Mouse (Mus musculus): ENCODE data around the gene Clec2i. TPM values are rescaled to one million over a fixed set of nuclear protein-coding genes. Genes with fewer than 3 reads are reported as not detected.

Gene Clec2i
- total and polyA plus RNA-seq, 2 experiments from 2014 or later, result 0.06 TPM; not detected in 1

GRCm38 (mm10) chr6:128845998-128846542 is 41.3 kb upstream of the Clec2i start:
- no peak for TF ChIP-seq CTCF (IDR thresholded peaks at IDR 0.05; ENCODE audit: low read depth)
- Histone ChIP-seq H3K9me3 (ENCODE audit: low read length) (no peaks in the 10 kb centered on the region), H3K27ac (no peak overlapping the region), H3K36me3 (ENCODE audit: insufficient read depth, low read length) (no peaks in the 10 kb centered on the region), H3K9ac (replicated peaks; ENCODE audit: low read length) (no peak overlapping the region), H3K4me2 (ENCODE audit: low read depth, low read length) (no peak overlapping the region), H3K27me3 (ENCODE audit: insufficient read depth, low read length) (no peaks in the 10 kb centered on the region), H3K4me3 (ENCODE audit: low read length) (no peak overlapping the region), H3K4me1 (ENCODE audit: insufficient read depth, low read length) (0 out of 2 replicates have a peak, but pooled peaks cover 3% of the 10 kb centered on the region)
- ATAC-seq (no peak), DNase-seq (ENCODE audit: low spot score) (no peak)
- 69% methylated on average over 6 of the region's 9 CpGs for WGBS

DNA sequence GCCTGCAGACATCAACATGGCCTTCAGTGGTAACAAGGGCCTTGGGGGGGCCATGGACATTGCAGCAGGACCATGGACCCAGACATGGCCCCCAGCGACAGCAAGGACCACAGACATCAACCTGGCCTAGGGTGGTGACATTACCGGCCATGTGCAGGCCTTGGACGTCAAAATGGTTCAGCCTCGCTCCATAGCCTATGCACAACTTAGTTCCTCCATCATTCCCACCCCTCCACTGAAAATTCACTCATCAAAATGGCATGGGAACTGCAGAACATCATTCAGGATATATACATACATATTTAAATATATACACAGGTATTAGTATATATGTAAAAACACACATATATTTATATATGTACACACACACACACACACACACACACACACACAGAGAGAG is 40.0 kb upstream of the Clec2i start:
- Histone ChIP-seq H3K36me3 (ENCODE audit: insufficient read depth, low read length) (no peaks in the 10 kb centered on the region), H3K27me3 (ENCODE audit: insufficient read depth, low read length) (no peaks in the 10 kb centered on the region), H3K9ac (replicated peaks; ENCODE audit: low read length) (no peak overlapping the region), H3K4me2 (ENCODE audit: low read depth, low read length) (no peak overlapping the region), H3K27ac (no peak overlapping the region), H3K4me1 (ENCODE audit: insufficient read depth, low read length) (0 out of 2 replicates have a peak, but pooled peaks cover 3% of the 10 kb centered on the region), H3K4me3 (ENCODE audit: low read length) (no peak overlapping the region), H3K9me3 (ENCODE audit: low read length) (no peaks in the 10 kb centered on the region)
- ATAC-seq (no peak), DNase-seq (ENCODE audit: low spot score) (no peak)
- no peak for TF ChIP-seq CTCF (IDR thresholded peaks at IDR 0.05; ENCODE audit: low read depth)
- 92% methylated on average over 4 of the region's 4 CpGs for WGBS

GRCm38 (mm10) chr6:128849902-128850301 is 37.5 kb upstream of the Clec2i start:
- H3K9ac ChIP-seq (replicated peaks; ENCODE audit: low read length), result no peak overlapping the region
- peak; percentile 75 for TF ChIP-seq CTCF (IDR thresholded peaks at IDR 0.05; ENCODE audit: low read depth)
- no peak overlapping the region for H3K27ac ChIP-seq
- no peaks in the 10 kb centered on the region for H3K9me3 ChIP-seq (ENCODE audit: low read length)
- no peak; the same call in 1 of the 2 replicates for ATAC-seq
- H3K4me2 ChIP-seq (ENCODE audit: low read depth, low read length), result no peak overlapping the region
- no peaks in the 10 kb centered on the region for H3K4me1 ChIP-seq (ENCODE audit: insufficient read depth, low read length)
- H3K4me3 ChIP-seq (ENCODE audit: low read length), result no peak overlapping the region
- WGBS, result 52% methylated on average over 2 of the region's 2 CpGs
- no peaks in the 10 kb centered on the region for H3K27me3 ChIP-seq (ENCODE audit: insufficient read depth, low read length)
- no peaks in the 10 kb centered on the region for H3K36me3 ChIP-seq (ENCODE audit: insufficient read depth, low read length)
- DNase-seq (ENCODE audit: low spot score), result peak; percentile 80

DNA sequence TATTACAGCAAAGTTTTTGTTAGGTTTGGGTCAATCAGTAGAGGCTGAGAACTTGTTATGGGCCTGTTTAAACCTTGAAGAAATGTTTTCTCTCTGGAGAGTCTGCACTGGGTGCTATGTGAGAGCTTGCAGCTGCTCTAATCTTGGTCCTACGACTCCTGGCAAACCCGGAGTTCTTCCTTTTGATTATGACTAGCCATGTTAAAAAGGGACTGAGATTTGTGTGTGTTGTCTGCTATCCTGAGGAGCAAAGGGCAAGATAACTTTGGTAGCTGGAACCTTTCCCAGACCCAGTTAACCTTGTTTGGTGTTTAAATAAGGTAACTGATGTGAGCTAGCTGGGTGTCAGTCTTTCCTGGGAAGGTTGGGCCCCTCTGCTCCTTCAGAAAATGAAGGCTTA is 36.7 kb upstream of the Clec2i start:
- TF ChIP-seq CTCF (IDR thresholded peaks at IDR 0.05; ENCODE audit: low read depth), result no peak
- Histone ChIP-seq H3K27ac (no peak overlapping the region), H3K4me1 (ENCODE audit: insufficient read depth, low read length) (no peaks in the 10 kb centered on the region), H3K9me3 (ENCODE audit: low read length) (no peaks in the 10 kb centered on the region), H3K36me3 (ENCODE audit: insufficient read depth, low read length) (no peaks in the 10 kb centered on the region), H3K27me3 (ENCODE audit: insufficient read depth, low read length) (no peaks in the 10 kb centered on the region), H3K4me2 (ENCODE audit: low read depth, low read length) (no peak overlapping the region), H3K9ac (replicated peaks; ENCODE audit: low read length) (no peak overlapping the region), H3K4me3 (ENCODE audit: low read length) (no peak overlapping the region)
- 80% methylated on average over 2 of the region's 2 CpGs for WGBS
- no peak for ATAC-seq
- DNase-seq (ENCODE audit: low spot score), result no peak

DNA sequence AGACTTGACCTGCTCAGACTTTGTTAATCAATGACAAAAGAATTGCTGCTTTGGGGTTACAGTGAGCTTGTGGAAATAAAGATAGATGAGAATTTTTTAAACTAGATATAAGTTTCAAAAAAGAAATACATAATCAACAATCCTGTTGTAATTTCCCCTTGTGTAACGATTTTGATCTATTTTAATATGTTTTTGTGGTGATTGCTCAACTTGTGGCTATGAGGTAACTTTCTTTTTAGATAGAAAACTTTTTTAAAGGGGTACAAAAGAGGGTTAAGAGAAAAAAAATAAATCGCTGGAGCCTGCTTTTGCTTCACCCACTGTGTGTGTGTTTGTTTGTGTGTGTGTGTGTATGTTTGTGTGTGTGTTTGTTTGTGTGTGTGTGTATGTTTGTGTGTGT is 36.2 kb upstream of the Clec2i start:
- ATAC-seq, result no peak
- H3K9me3 ChIP-seq (ENCODE audit: low read length), result no peaks in the 10 kb centered on the region
- DNase-seq (ENCODE audit: low spot score), result no peak
- H3K36me3 ChIP-seq (ENCODE audit: insufficient read depth, low read length), result no peaks in the 10 kb centered on the region
- H3K4me1 ChIP-seq (ENCODE audit: insufficient read depth, low read length), result no peaks in the 10 kb centered on the region
- no peak overlapping the region for H3K4me3 ChIP-seq (ENCODE audit: low read length)
- H3K4me2 ChIP-seq (ENCODE audit: low read depth, low read length), result no peak overlapping the region
- 85% methylated on average over 2 of the region's 2 CpGs for WGBS
- no peak for TF ChIP-seq CTCF (IDR thresholded peaks at IDR 0.05; ENCODE audit: low read depth)
- H3K9ac ChIP-seq (replicated peaks; ENCODE audit: low read length), result no peak overlapping the region
- no peaks in the 10 kb centered on the region for H3K27me3 ChIP-seq (ENCODE audit: insufficient read depth, low read length)
- H3K27ac ChIP-seq, result no peak overlapping the region

- H3K4me2 ChIP-seq (ENCODE audit: low read depth, low read length), result no peak overlapping the region
- DNase-seq (ENCODE audit: low spot score) (no peak), ATAC-seq (no peak)
- no peaks in the 10 kb centered on the region for H3K9me3 ChIP-seq (ENCODE audit: low read length)
- no peaks in the 10 kb centered on the region for H3K4me1 ChIP-seq (ENCODE audit: insufficient read depth, low read length)
- no peak overlapping the region for H3K27ac ChIP-seq
- no peak overlapping the region for H3K4me3 ChIP-seq (ENCODE audit: low read length)
- no peaks in the 10 kb centered on the region for H3K27me3 ChIP-seq (ENCODE audit: insufficient read depth, low read length)
- no peak overlapping the region for H3K9ac ChIP-seq (replicated peaks; ENCODE audit: low read length)
- 90% methylated on average over 3 of the region's 3 CpGs for WGBS
- no peaks in the 10 kb centered on the region for H3K36me3 ChIP-seq (ENCODE audit: insufficient read depth, low read length)
- TF ChIP-seq CTCF (IDR thresholded peaks at IDR 0.05; ENCODE audit: low read depth), result no peak
Measured at GRCm38 (mm10) chr6:128852766-128853165, 34.6 kb upstream of the Clec2i start.

GRCm38 (mm10) chr6:128854024-128854820 is 33.2 kb upstream of the Clec2i start:
- peak overlapping the region; percentile 23; the same call in 1 of the 2 replicates for H3K4me2 ChIP-seq (ENCODE audit: low read depth, low read length)
- no peaks in the 10 kb centered on the region for H3K9me3 ChIP-seq (ENCODE audit: low read length)
- WGBS, result 47% methylated on average over 12 of the region's 12 CpGs
- peak; percentile 72 for ATAC-seq
- DNase-seq (ENCODE audit: low spot score), result peak; percentile 83
- H3K36me3 ChIP-seq (ENCODE audit: insufficient read depth, low read length), result no peaks in the 10 kb centered on the region
- H3K4me3 ChIP-seq (ENCODE audit: low read length), result no peak overlapping the region
- no peaks in the 10 kb centered on the region for H3K4me1 ChIP-seq (ENCODE audit: insufficient read depth, low read length)
- H3K27me3 ChIP-seq (ENCODE audit: insufficient read depth, low read length), result no peaks in the 10 kb centered on the region
- TF ChIP-seq CTCF (IDR thresholded peaks at IDR 0.05; ENCODE audit: low read depth), result peak; percentile 83
- H3K27ac ChIP-seq, result no peak overlapping the region
- 0 out of 2 replicates have a peak overlapping the region, but pooled peaks have one; percentile 21 for H3K9ac ChIP-seq (replicated peaks; ENCODE audit: low read length)

Measured in hindbrain, postnatal 0 days (tissue).